Mouse (Mus musculus): ENCODE measurements around the gene Bhlhe40.

Bhlhe40 gene

DNA sequence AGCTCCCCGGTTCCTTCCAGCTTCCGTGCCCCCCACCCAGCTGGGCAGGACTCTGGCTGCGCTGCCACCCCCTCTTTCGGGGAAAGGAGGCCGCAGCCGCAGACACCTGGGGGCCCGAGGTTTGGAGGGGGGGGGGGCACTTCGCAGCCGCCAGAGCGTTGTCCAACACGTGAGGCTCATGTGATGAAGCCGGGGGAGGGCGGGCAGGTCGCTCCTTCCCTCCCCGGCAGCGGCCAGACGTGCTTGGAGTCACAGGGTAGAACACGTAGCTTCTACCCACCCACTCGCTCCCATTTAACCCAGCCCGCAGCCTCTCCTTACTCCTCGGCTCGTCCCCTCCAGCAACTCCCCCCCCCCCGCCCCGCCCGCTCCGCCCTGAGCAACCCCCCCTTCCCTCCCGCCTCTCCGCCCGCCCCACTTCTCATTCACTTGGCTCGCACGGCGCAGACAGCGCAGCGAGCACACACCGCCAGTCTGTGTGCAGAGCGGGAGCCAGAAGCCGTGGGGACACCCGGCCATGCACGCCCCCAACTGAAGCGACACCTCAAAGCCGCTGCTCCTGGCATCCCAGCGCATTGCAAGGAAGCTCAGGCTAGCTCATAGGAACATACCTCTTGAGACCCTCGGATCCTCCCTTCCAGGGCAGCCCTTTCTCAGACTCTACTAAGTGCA, at the start of gene Bhlhe40:
Gene Bhlhe40 (plus strand): TSS at position 424 of the 672 bp plus-strand sequence.
- peak; percentile 82 for DNase-seq (ENCODE audit: low spot score)

DNA sequence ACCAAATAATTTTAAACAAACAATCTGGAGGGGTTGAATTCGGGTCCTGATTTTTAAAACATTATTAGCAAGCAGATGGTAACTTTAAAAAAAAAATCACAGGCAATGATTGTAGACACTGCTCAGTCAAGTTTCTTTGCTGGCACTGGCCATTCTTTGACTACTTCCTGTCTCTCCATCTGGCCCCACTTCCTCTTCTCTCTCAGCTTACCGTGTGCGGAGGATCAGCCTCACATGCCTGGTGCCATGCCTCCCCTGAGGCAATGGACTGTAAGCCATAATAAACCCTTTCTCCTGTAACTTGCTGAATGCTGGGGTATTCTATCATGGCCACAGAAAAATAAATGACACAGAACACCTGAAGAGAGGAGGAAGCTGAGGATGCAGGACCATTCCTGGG, 48.8 kb upstream of the Bhlhe40 start:
- no peak for DNase-seq (ENCODE audit: low spot score)

DNA sequence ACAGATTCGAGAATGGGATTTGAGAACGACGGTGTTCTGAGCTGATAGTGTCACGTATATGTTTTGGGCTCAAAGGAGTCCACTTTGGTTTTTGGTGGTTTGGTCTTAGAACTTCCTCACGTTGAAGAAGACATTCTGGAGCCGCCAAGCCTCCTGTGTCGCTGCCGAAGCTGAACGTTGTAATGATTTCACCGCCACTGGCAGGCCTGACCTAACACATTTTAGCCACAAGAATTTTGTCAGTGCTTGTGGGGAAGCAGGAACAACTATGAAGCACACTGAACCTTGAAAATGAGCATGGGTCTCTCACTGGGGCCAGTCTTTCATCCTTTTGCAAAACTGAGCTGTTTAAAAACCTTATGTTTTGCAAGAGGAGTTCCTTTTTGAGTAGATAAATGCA, 42.4 kb upstream of the Bhlhe40 start:
- no peak for DNase-seq (ENCODE audit: low spot score)

GRCm38 (mm10) chr6:108623028-108623565, 37.3 kb upstream of the Bhlhe40 start:
- DNase-seq (ENCODE audit: low spot score) = no peak

- no peak for DNase-seq (ENCODE audit: low spot score)
Measured at GRCm38 (mm10) chr6:108624915-108625314, 35.5 kb upstream of the Bhlhe40 start.

- peak; percentile 67 for DNase-seq (ENCODE audit: low spot score)
Measured at GRCm38 (mm10) chr6:108630701-108631100, 29.7 kb upstream of the Bhlhe40 start.

DNA sequence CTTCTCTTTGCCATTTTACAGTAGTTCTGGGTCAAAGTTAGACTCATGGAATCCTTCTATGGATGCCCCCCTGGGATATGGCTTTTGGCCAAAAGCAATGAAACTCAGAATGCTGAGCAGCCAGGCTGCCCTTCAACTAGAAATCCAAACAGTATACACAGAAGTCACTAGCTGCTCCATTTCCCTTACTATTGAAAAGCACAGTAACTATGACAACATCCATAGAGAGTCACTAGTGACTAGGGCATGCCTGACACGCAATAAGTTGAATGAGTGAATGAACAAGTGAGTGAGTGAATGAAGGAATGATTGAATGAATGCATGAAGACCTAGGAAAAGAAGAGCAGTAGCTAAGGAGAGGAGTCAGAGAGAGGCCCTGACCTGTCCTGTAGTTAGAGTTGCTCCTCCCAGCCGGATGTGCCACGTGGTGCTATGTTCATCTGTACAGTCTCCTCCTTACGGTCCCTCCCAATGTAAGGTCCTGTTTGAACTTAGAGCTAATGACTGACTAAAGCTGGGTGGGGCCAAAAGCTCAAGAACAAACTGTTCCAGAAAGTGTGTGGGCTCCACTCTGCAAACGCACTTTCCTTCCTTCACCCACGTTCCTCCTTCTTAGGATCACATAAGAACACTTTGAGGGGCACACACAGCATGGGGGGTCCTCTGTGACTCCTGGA, 22.1 kb upstream of the Bhlhe40 start:
- no peak for DNase-seq (ENCODE audit: low spot score)

DNA sequence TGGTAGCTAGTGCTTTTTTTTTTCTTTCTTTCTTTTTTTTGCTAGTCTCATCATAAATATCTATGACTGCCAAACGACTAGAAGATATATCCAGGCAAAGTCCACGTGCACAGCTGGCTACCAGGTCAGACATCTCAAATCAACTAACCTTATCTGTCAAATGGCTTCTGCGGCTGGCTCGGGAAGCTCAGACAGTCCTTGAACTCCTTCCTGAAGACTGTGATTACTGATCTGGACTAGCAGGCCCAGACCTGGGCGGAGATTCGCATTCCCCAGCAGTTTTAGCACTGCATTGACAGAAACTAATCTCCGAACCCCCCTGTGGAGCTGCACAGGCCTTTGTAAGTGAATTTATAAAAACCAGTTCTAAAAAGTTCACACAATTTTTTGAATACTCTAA, 18.4 kb upstream of the Bhlhe40 start:
- no peak for DNase-seq (ENCODE audit: low spot score)

DNA sequence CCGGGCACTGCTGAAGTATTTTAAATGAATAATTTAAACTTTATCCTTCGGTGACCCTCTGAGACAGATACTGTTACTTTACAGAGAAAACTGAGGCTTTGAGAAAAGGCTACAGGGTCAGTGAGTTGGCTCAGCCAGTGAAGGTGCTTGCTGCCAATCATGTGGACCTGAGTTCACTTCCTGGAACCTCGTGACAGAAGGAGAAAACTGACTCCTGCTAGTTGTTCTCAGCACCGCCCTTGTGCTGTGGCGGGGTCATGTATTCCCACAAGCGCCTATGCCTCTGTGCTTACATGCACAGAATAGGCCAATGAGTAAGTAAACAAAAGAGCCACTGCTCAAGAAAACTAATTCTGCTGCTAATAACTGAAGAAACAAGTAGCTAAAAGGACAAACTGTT, 17.4 kb upstream of the Bhlhe40 start:
- no peak for DNase-seq (ENCODE audit: low spot score)

GRCm38 (mm10) chr6:108644311-108644710, 16.1 kb upstream of the Bhlhe40 start:
- no peak for DNase-seq (ENCODE audit: low spot score)

DNA sequence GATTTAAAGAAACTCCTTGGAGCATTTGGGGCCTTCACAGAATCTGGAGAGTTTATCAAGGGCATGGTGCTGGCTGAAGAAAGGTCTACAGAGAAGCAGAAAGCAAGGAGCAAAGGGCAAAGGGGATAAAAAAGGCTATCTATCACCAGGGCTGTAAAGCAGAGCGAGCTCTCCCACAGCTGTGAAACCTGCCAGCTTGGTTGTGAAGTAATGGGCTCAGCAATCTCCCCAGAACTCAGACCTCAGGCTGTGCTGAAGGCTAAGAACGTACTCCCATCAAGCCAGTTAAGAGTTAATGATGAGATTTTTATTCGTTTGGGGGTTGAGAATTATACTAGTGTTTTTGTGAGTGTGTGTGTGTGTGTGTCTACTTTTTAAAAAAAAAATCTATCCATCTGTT, 13.3 kb upstream of the Bhlhe40 start:
- DNase-seq (ENCODE audit: low spot score) = no peak

GRCm38 (mm10) chr6:108648072-108648471, 12.4 kb upstream of the Bhlhe40 start:
- no peak for DNase-seq (ENCODE audit: low spot score)

GRCm38 (mm10) chr6:108655861-108656260, 4.6 kb upstream of the Bhlhe40 start:
- DNase-seq (ENCODE audit: low spot score) = no peak

- peak; percentile 23 for DNase-seq (ENCODE audit: low spot score)
Measured at GRCm38 (mm10) chr6:108658051-108658415, 2.4 kb upstream of the Bhlhe40 start.

GRCm38 (mm10) chr6:108658416-108659201, 1.8 kb upstream of the Bhlhe40 start:
- no peak for DNase-seq (ENCODE audit: low spot score)

DNA sequence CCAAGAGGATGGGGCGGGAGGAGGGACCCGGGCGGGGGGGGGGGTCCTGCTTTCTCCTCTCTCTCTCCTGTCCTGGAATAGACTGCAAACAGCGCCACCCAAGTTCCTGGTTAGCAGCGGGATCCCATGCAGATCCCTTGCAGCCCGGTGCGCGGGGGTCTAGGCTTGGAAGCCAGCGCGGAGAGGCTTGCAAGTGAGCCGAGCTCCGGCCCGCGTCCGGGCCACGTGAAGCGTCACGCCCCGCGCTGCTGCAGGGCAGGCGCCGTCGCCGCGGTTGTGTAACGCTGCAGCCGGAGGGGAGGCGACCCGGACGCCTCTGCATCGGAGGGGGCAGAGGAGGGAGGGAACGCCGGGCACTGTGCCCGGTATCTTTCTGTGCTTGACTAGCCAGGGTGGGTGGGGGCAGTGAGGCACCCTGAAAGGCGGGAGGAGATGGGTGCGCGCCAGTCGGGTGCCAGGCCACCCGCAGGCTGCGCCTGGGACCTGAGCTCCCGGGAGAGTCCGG, 1.2 kb upstream of the Bhlhe40 start:
- DNase-seq (ENCODE audit: low spot score) = peak; percentile 72

DNA sequence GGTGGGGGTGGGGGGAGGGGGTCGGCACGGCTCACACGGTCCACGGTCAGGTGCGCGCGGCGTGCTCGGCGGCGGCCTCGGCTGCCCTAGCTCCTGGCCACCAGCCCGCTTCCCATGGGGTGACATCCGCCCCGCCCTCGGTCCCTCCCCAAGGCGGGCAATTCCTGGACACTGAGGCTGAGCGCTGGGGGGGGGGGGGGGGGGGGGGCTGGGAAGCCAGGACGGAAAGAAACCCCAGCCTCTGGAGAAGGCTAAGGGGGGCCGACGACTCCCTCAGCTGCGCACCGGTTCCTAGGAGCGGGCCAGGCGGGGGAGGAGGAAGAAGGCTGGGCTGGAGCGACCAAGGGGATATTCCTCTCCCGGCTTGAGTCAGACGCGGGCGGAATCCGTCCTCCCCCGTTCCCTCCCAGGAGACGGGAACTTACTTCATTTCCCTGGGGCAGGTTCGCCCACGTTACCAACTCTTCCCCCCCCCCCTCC, 663 bp upstream of the Bhlhe40 start:
- no peak for DNase-seq (ENCODE audit: low spot score)

DNA sequence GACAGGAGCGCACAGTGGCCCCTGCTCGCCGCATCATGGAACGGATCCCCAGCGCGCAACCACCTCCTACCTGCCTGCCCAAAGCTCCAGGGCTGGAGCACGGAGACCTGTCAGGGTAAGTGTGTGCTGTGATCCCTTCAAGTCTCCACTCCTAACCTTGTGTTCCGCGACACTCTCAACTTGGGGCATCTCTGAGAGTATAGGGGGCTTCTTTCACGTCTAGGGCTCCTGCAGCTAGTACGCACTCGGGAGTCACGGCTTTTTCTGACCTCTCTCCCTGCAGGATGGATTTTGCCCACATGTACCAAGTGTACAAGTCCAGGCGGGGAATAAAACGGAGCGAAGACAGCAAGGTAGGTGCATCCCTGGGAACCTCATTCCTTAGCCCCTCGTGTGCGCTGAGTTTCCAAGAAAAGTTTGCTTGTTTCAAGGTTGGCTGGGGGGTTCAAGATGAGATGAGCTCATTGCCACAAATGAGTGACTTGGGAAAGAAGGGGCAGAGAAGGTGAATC, 505 bp downstream of the Bhlhe40 start:
- DNase-seq (ENCODE audit: low spot score) = no peak

- DNase-seq (ENCODE audit: low spot score) = peak; percentile 82
Measured at GRCm38 (mm10) chr6:108661412-108661811, 983 bp downstream of the Bhlhe40 start.

DNA sequence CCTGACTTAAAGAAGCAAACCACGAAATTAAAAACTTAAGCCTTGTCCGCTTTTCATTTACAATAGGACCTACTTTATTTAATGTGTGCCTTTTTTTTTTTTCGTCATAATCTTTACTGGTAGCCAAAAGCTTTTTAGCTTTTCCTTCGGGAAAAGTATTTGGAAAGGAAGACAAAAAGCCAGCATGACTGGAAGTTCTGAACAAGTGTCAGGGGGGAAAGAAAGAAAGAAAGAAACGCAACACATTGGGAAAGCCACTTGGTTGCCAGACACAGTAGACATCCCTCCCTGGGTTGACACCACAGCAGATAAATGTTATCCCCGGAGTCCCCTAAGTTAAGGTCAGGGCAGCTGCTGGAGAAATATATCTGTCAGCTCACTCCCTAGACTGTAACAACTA, 1.5 kb downstream of the Bhlhe40 start:
- DNase-seq (ENCODE audit: low spot score) = no peak

DNA sequence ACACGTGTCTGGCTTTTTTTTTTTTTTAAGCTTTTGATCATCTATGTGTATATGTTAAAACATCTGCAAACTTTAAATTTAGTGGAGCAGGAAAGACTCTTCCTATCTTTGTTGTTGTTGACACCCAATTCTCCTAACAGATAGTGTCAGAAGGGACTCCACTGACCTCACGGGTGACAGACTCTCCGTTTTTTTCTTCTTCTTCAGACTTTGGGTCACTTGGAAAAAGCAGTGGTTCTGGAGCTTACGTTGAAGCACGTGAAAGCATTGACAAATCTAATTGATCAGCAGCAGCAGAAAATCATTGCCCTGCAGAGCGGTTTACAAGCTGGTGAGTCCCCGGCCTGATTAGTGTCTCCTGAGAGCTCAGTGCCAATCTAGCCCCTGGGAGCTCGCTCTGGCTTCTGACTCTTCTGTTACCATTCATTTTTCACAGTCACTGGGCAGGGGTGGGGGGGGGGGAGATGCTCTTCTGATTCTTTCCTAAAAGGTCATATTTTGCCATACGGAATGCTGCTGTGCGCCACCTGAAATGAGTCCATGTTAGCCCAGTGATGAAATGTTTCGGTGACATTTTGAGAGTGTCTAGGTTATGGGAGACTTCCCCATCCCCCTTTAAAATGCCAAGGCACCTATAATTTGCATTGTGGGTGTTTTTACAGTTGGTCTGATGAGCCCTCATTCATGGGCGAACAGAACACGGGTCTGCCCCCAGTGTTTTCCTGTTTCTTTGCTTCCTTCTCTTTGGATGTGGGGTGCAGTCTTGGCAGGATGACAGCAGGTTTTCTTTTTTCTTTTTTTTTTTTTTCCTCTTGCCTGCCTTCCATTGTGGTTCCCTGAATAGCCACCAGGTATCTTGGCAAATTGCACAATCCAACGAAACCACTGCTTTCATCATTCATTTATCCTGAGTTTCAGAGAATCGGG, 2.1 kb downstream of the Bhlhe40 start:
- no peak for DNase-seq (ENCODE audit: low spot score)
